Mouse (Mus musculus) intestine, embryonic 15.5 days (tissue): Measurements from ENCODE around the gene Zfp11. TPM values are rescaled to one million over a fixed set of nuclear protein-coding genes. Genes with fewer than 3 reads are reported as not detected.
"Not testable (repeated sequence)": the region's sequence is repeated elsewhere in the genome, so short reads cannot be mapped to it uniquely, and the experiment has no call there.

Experiments
- ATAC-seq: fragments of 200-750 bp; cut with Nextera tagmentation; 2 replicates; pipeline ENCODE4 v1.8.0; 2017; ENCODE audit warnings: moderate TSS enrichment, moderate library complexity
- H3K27ac ChIP-seq: fragments of 300-500 bp; sonication (generic); 2 replicates; pipeline ENCODE4 v1.5.1; 2015; ENCODE audit warnings: mild to moderate bottlenecking, inconsistent platforms
- H3K27me3 ChIP-seq: fragments of 300-500 bp; sonication (generic); replicated peaks from 2 replicates; pipeline ENCODE4 v1.6.1; 2015; ENCODE audit warnings: inconsistent platforms
- H3K36me3 ChIP-seq: fragments of 300-500 bp; sonication (generic); 2 replicates; pipeline ENCODE4 v1.6.1; 2015; ENCODE audit warnings: inconsistent platforms
- H3K4me1 ChIP-seq: fragments of 300-500 bp; sonication (generic); replicated peaks from 2 replicates; pipeline ENCODE4 v1.6.1; 2015; ENCODE audit warnings: inconsistent platforms
- H3K4me2 ChIP-seq: fragments of 300-500 bp; sonication (generic); replicated peaks from 2 replicates; pipeline ENCODE4 v1.6.1; 2015; ENCODE audit warnings: mild to moderate bottlenecking, inconsistent platforms
- H3K4me3 ChIP-seq: fragments of 300-500 bp; sonication (generic); replicated peaks from 2 replicates; pipeline ENCODE4 v1.5.1; 2015; ENCODE audit warnings: inconsistent platforms
- H3K9ac ChIP-seq: fragments of 300-500 bp; sonication (generic); 2 replicates; pipeline ENCODE4 v1.6.1; 2015; ENCODE audit warnings: inconsistent platforms
- H3K9me3 ChIP-seq: fragments of 300-500 bp; sonication (generic); 2 replicates; pipeline ENCODE4 v1.6.1; 2016; ENCODE audit warnings: inconsistent platforms
- WGBS: fragments of 180-500 bp; shearing (Covaris S2); methylation state at CpG from one replicate; pipeline ENCODE4 v1.1.7; 2015; 5-methylcytosine and 5-hydroxymethylcytosine counted together
- polyA plus RNA-seq: library from polyadenylated mRNA; unstranded; fragments of >200 nt; fragmentation: Nextera tagmentation; extraction: Ambion mirVana; gene quantifications from 2 replicates; pipeline ENCODE4 v1.2.1, GENCODE M21; 2015

Zfp11 gene
- polyA plus RNA-seq, 1 experiment from 2014 or later = 3.5 TPM

GRCm38 (mm10) chr5:129666271-129666909 lies 3.5 kb downstream of the Zfp11 start:
- Histone ChIP-seq H3K4me3 (no peak overlapping the region), H3K4me1 (0 out of 2 replicates have a peak, but pooled peaks cover 3% of the 10 kb centered on the region), H3K9me3 (no peaks in the 10 kb centered on the region), H3K36me3 (no peaks in the 10 kb centered on the region), H3K4me2 (no peak overlapping the region), H3K9ac (no peak overlapping the region), H3K27ac (no peak overlapping the region), H3K27me3 (no peaks in the 10 kb centered on the region)
- 91% methylated on average over 10 of the region's 10 CpGs for WGBS
- ATAC-seq = no peak

GRCm38 (mm10) chr5:129664090-129664489 lies 5.8 kb downstream of the Zfp11 start:
- H3K4me1 ChIP-seq = 0 out of 2 replicates have a peak, but pooled peaks cover under 1% of the 10 kb centered on the region
- H3K27me3 ChIP-seq = no peaks in the 10 kb centered on the region
- no peak overlapping the region for H3K9ac ChIP-seq
- H3K4me3 ChIP-seq = no peak overlapping the region
- H3K36me3 ChIP-seq = peaks cover 2% of the 10 kb centered on the region; the same call in 1 of the 2 replicates
- H3K9me3 ChIP-seq = no peaks in the 10 kb centered on the region
- WGBS = 88% methylated on average over 5 of the region's 5 CpGs
- no peak overlapping the region for H3K4me2 ChIP-seq
- ATAC-seq = no peak
- no peak overlapping the region for H3K27ac ChIP-seq

- Histone ChIP-seq H3K27me3 (no peaks in the 10 kb centered on the region), H3K9me3 (no peaks in the 10 kb centered on the region), H3K4me1 (no peaks in the 10 kb centered on the region), H3K36me3 (peaks cover 27% of the 10 kb centered on the region), H3K4me2 (no peak overlapping the region), H3K4me3 (no peak overlapping the region), H3K9ac (no peak overlapping the region), H3K27ac (no peak overlapping the region)
- ATAC-seq = no peak
- 93% methylated on average over 15 of the region's 15 CpGs for WGBS
These were observed 12.0 kb downstream of the Zfp11 start for GRCm38 (mm10) chr5:129657931-129658330.

- Histone ChIP-seq H3K27ac (no peak overlapping the region), H3K9me3 (no peaks in the 10 kb centered on the region), H3K4me3 (no peak overlapping the region), H3K9ac (no peak overlapping the region), H3K4me2 (no peak overlapping the region), H3K27me3 (no peaks in the 10 kb centered on the region), H3K36me3 (peaks cover 27% of the 10 kb centered on the region), H3K4me1 (no peaks in the 10 kb centered on the region)
- 99% methylated on average over 10 of the region's 10 CpGs for WGBS
- no peak for ATAC-seq
These were observed 12.9 kb downstream of the Zfp11 start for GRCm38 (mm10) chr5:129657016-129657415.

GRCm38 (mm10) chr5:129650858-129651257 lies 19.0 kb downstream of the Zfp11 start:
- no peaks in the 10 kb centered on the region for H3K27me3 ChIP-seq
- H3K27ac ChIP-seq = no peak overlapping the region
- H3K4me2 ChIP-seq = no peak overlapping the region
- no peak overlapping the region for H3K9ac ChIP-seq
- 90% methylated on average over 5 of the region's 5 CpGs for WGBS
- no peaks in the 10 kb centered on the region for H3K4me1 ChIP-seq
- no peak for ATAC-seq
- no peak overlapping the region for H3K4me3 ChIP-seq
- no peaks in the 10 kb centered on the region for H3K9me3 ChIP-seq
- no peaks in the 10 kb centered on the region for H3K36me3 ChIP-seq

GRCm38 (mm10) chr5:129632270-129633250 lies 37.3 kb downstream of the Zfp11 start:
- H3K4me3 ChIP-seq, H3K9me3 ChIP-seq: not testable (repeated sequence)
- WGBS = 89% methylated on average over 2 of the region's 2 CpGs

GRCm38 (mm10) chr5:129626586-129626985 lies 43.3 kb downstream of the Zfp11 start:
- not testable (repeated sequence) for H3K27ac ChIP-seq, H3K27me3 ChIP-seq, H3K9ac ChIP-seq, H3K4me1 ChIP-seq, H3K36me3 ChIP-seq, H3K4me3 ChIP-seq, H3K4me2 ChIP-seq, ATAC-seq, H3K9me3 ChIP-seq
- 79% methylated on average over 4 of the region's 4 CpGs for WGBS

More at GRCm38 (mm10) chr5:129632270-129633250, 37.3 kb downstream of the Zfp11 start:
- not testable (repeated sequence) for H3K27ac ChIP-seq, H3K27me3 ChIP-seq, H3K36me3 ChIP-seq, H3K9ac ChIP-seq, H3K4me2 ChIP-seq, H3K4me1 ChIP-seq, ATAC-seq

- Histone ChIP-seq H3K27me3 (no peaks in the 10 kb centered on the region), H3K4me1 (no peaks in the 10 kb centered on the region), H3K4me2 (no peak overlapping the region), H3K36me3 (no peaks in the 10 kb centered on the region), H3K9ac (no peak overlapping the region), H3K27ac (no peak overlapping the region), H3K9me3 (no peaks in the 10 kb centered on the region), H3K4me3 (no peak overlapping the region)
- WGBS = 83% methylated on average over 6 of the region's 6 CpGs
- no peak for ATAC-seq
These were observed 43.8 kb downstream of the Zfp11 start for GRCm38 (mm10) chr5:129626099-129626498.

- 51% methylated on average over 5 of the region's 5 CpGs for WGBS
- H3K27ac ChIP-seq = 0 out of 2 replicates have a peak overlapping the region, but pooled peaks have one; percentile 22
- H3K4me3 ChIP-seq = no peak overlapping the region
- ATAC-seq = peak; percentile 84
- H3K36me3 ChIP-seq = no peaks in the 10 kb centered on the region
- 0 out of 2 replicates have a peak overlapping the region, but pooled peaks have one; percentile 28 for H3K4me2 ChIP-seq
- no peaks in the 10 kb centered on the region for H3K4me1 ChIP-seq
- no peaks in the 10 kb centered on the region for H3K27me3 ChIP-seq
- H3K9ac ChIP-seq = no peak overlapping the region
- no peaks in the 10 kb centered on the region for H3K9me3 ChIP-seq
These were observed 48.5 kb downstream of the Zfp11 start for GRCm38 (mm10) chr5:129621361-129621760.

GRCm38 (mm10) chr5:129620600-129620999 lies 49.3 kb downstream of the Zfp11 start:
- WGBS = 60% methylated on average over 9 of the region's 9 CpGs
- H3K4me2 ChIP-seq = not testable (repeated sequence)

GRCm38 (mm10) chr5:129611060-129611459 lies 58.8 kb downstream of the Zfp11 start:
- peak; percentile 78 for ATAC-seq
- 6% methylated on average over 1 of the region's 1 CpGs for WGBS
- no peaks in the 10 kb centered on the region for H3K9me3 ChIP-seq
- no peak overlapping the region for H3K4me2 ChIP-seq
- H3K27ac ChIP-seq = no peak overlapping the region
- no peak overlapping the region for H3K4me3 ChIP-seq
- H3K9ac ChIP-seq = no peak overlapping the region
- no peaks in the 10 kb centered on the region for H3K4me1 ChIP-seq
- no peaks in the 10 kb centered on the region for H3K36me3 ChIP-seq
- H3K27me3 ChIP-seq = no peaks in the 10 kb centered on the region

More at GRCm38 (mm10) chr5:129620600-129620999, 49.3 kb downstream of the Zfp11 start:
- ATAC-seq = peak; percentile 49
- H3K27me3 ChIP-seq, H3K27ac ChIP-seq, H3K4me3 ChIP-seq, H3K9ac ChIP-seq, H3K4me1 ChIP-seq, H3K9me3 ChIP-seq, H3K36me3 ChIP-seq: not testable (repeated sequence)

- 75% methylated on average over 8 of the region's 8 CpGs for WGBS
- no peaks in the 10 kb centered on the region for H3K27me3 ChIP-seq
- no peak for ATAC-seq
These were observed 62.4 kb downstream of the Zfp11 start for GRCm38 (mm10) chr5:129607476-129607875.

More at GRCm38 (mm10) chr5:129607476-129607875, 62.4 kb downstream of the Zfp11 start:
- no peak overlapping the region for H3K9ac ChIP-seq
- H3K36me3 ChIP-seq = no peaks in the 10 kb centered on the region
- H3K9me3 ChIP-seq = no peaks in the 10 kb centered on the region
- no peak overlapping the region for H3K4me2 ChIP-seq
- no peak overlapping the region for H3K4me3 ChIP-seq
- H3K27ac ChIP-seq = no peak overlapping the region
- no peaks in the 10 kb centered on the region for H3K4me1 ChIP-seq
